Mouse (Mus musculus) liver, postnatal 0 days (tissue): ENCODE data around the gene Sapcd2.

Source experiments
- CTCF ChIP-seq: sonication (generic); IDR thresholded peaks from 2 replicates; pipeline ENCODE4 v1.5.1; 2016; ENCODE audit warnings: antibody characterized with exemption, low read depth
- EP300 ChIP-seq: IDR thresholded peaks from 2 replicates; pipeline ENCODE4 v1.6.1; 2016; ENCODE audit warnings: antibody characterized with exemption, low read depth, mild to moderate bottlenecking

DNA sequence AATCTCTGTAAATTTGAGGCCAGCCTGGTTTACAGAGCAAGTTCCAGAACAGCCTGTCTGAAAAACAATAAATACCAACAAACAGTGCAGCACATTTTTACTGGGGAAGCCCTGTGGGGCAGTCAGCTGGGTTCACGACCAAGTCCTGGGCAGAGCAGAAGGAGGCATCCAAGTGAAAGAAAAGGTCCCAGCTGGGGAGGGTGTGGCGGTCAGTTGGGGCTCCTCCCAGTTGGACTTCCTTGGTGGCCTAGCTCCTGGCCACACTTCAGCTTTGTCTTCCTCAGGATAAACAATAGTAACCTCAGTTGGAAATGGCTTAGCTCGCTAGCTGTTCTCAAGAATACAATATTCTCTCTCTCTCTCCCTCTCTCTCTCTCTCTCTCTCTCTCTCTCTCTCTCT is 45.3 kb downstream of the Sapcd2 start:
- no peak for TF ChIP-seq EP300
- TF ChIP-seq CTCF: no peak
